ENCODE assay signal across 8 mouse cellular contexts in the genomic region with DNA sequence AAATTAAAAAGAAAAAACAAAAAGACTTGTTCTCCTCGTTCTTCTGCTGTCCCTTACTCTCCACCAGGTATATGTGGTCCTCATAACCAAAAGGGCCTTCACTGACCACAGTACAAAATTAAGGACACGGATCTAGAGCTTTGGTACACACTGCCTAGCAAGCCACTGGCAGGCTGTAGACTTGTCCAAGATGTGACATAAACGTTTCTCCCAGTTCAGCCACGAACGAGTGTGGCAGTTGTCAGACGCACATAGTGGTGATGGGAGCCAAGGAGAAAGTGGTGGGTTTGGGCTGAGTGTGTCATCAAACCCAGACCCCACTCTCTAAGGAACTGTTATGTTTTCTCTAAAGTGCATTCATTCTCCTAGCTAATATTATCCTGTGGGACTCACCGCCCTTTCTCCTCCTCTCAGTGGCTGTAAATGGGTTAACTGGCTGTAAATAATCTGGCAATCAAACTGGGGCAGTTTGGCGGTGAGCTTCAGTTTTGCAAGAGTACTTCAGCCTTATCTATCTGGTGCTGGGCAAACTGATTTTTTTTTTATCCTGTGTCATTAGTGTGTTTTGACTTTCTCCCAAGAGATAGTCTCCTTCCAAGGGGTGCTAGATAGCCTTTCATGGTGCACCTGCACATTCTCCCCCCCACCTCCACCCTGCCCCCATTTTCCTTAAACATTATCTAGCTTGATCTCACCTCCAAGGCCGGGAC. TPM values are rescaled to one million over a fixed set of nuclear protein-coding genes. Genes with fewer than 3 reads are reported as not detected.
DNase-seq lines count a peak whose midpoint lies in the region; ATAC-seq and TF ChIP-seq lines count a peak whose summit lies in the region.

No protein-coding gene starts in this region.

- H3K4me2 ChIP-seq in forebrain, embryonic 11.5 days (ENCODE audit: low read depth, low read length, severe bottlenecking) = peak overlapping the region; percentile 60
- H3K4me2 ChIP-seq in limb, embryonic 14.5 days (replicated peaks; ENCODE audit: low read depth, low read length, severe bottlenecking) = peak overlapping the region; percentile 58
- H3K4me2 ChIP-seq in myocyte (ENCODE audit: low read depth) = peak overlapping the region; percentile 94

- peak overlapping the region; percentile 39; the same call in 1 of the 2 replicates for H3K9ac ChIP-seq in forebrain, embryonic 11.5 days (ENCODE audit: low read length)
- H3K9ac ChIP-seq in limb, embryonic 14.5 days (ENCODE audit: low read depth, low read length, severe bottlenecking) = peak overlapping the region; percentile 81

- TF ChIP-seq POLR2A in limb, embryonic 14.5 days (IDR thresholded peaks at IDR 0.05; ENCODE audit: borderline replicate concordance, extremely low read depth, insufficient read depth, insufficient read length) = no peak
- TF ChIP-seq POLR2A in myocyte (IDR thresholded peaks at IDR 0.05; ENCODE audit: insufficient read length, low read depth) = no peak

- DNase-seq in heart, adult 11 months = peak; percentile 72
- no peak for DNase-seq in heart, postnatal 25 days (ENCODE audit: low spot score)
- no peak for DNase-seq in G1E (ENCODE audit: low spot score)
- no peak for DNase-seq in forebrain, embryonic 11.5 days (ENCODE audit: low spot score)
- DNase-seq in limb, embryonic 14.5 days (ENCODE audit: low spot score) = no peak
- DNase-seq in right cerebral cortex, postnatal 10 days (ENCODE audit: low spot score in 2 of 2) = no peak
- DNase-seq in urinary bladder, postnatal 10 days (ENCODE audit: low spot score) = no peak

- 18% methylated on average over 9 of the region's 9 CpGs for WGBS in forebrain, embryonic 11.5 days
- WGBS in limb, embryonic 14.5 days = 17% methylated on average over 9 of the region's 9 CpGs

- peaks cover 56% of the 10 kb centered on the region for H3K4me1 ChIP-seq in G1E (ENCODE audit: insufficient read depth, low read depth, low read length)
- peaks cover 3% of the 10 kb centered on the region; the same call in 1 of the 2 replicates for H3K4me1 ChIP-seq in forebrain, embryonic 11.5 days (replicated peaks; ENCODE audit: control insufficient read depth, insufficient read depth, low read length)
- H3K4me1 ChIP-seq in limb, embryonic 14.5 days (ENCODE audit: control insufficient read depth, insufficient read depth, low read length) = peaks cover 9% of the 10 kb centered on the region

- TF ChIP-seq CTCF in G1E (IDR thresholded peaks at IDR 0.05; ENCODE audit: low read depth, low read length) = no peak

- H3K79me2 ChIP-seq in myocyte (ENCODE audit: control insufficient read depth, insufficient read depth) = peaks cover 19% of the 10 kb centered on the region

- H3K36me3 ChIP-seq in G1E (replicated peaks) (peaks cover 30% of the 10 kb centered on the region), myocyte (ENCODE audit: control insufficient read depth, insufficient read depth) (peaks cover 14% of the 10 kb centered on the region)
- H3K36me3 ChIP-seq in forebrain, embryonic 11.5 days (ENCODE audit: control insufficient read depth, insufficient read depth, low read length) = no peaks in the 10 kb centered on the region; the same call in 1 of the 2 replicates
- peaks cover 16% of the 10 kb centered on the region for H3K36me3 ChIP-seq in limb, embryonic 14.5 days (ENCODE audit: control insufficient read depth, insufficient read depth, low read length)

- peaks cover 3% of the 10 kb centered on the region; the same call in 1 of the 2 replicates for H3K27me3 ChIP-seq in G1E (ENCODE audit: insufficient read depth, low read length)
- H3K27me3 ChIP-seq in forebrain, embryonic 11.5 days (ENCODE audit: control insufficient read depth, insufficient read depth, low read length) = no peaks in the 10 kb centered on the region
- H3K27me3 ChIP-seq in limb, embryonic 14.5 days (ENCODE audit: control insufficient read depth, insufficient read depth, low read length) = no peaks in the 10 kb centered on the region
- H3K27me3 ChIP-seq in myocyte (ENCODE audit: control insufficient read depth, insufficient read depth, insufficient read length) = peaks cover 3% of the 10 kb centered on the region

- peak overlapping the region; percentile 97 for H3ac ChIP-seq in myocyte (ENCODE audit: control insufficient read depth, insufficient read length)

- 0 out of 2 replicates have a peak, but pooled peaks have one; percentile 9 for ATAC-seq in G1E (ENCODE audit: extremely low read depth, insufficient number of reproducible peaks, low FRiP score, poor library complexity, severe bottlenecking)
- ATAC-seq in forebrain, embryonic 11.5 days (replicated peaks; ENCODE audit: low FRiP score) = no peak; the same call in 1 of the 2 replicates
- ATAC-seq in limb, embryonic 14.5 days (ENCODE audit: low FRiP score, low read depth) = peak; percentile 6

- intact Hi-C loops in heart, postnatal 25 days (cut with DNase I) = no loop called here

- peak overlapping the region; percentile 50 for H3K27ac ChIP-seq in forebrain, embryonic 11.5 days (ENCODE audit: low read depth, low read length)
- peak overlapping the region; percentile 67 for H3K27ac ChIP-seq in limb, embryonic 14.5 days (replicated peaks; ENCODE audit: low read depth, low read length)

- no peaks in the 10 kb centered on the region for H3K9me3 ChIP-seq in G1E (replicated peaks)
- H3K9me3 ChIP-seq in forebrain, embryonic 11.5 days (ENCODE audit: control insufficient read depth, low read length) = no peaks in the 10 kb centered on the region
- H3K9me3 ChIP-seq in limb, embryonic 14.5 days (ENCODE audit: control insufficient read depth, low read length) = no peaks in the 10 kb centered on the region

- peak overlapping the region; percentile 86 for H3K4me3 ChIP-seq in G1E (ENCODE audit: low read depth, low read length)
- H3K4me3 ChIP-seq in forebrain, embryonic 11.5 days (ENCODE audit: low read depth, low read length) = peak overlapping the region; percentile 97
- H3K4me3 ChIP-seq in limb, embryonic 14.5 days (replicated peaks; ENCODE audit: low read length) = peak overlapping the region; percentile 82
- peak overlapping the region; percentile 86 for H3K4me3 ChIP-seq in myocyte

TF ChIP-seq in myocyte, 11 proteins besides CTCF, POLR2A, EP300 and RAD21:
- TF ChIP-seq CEBPB (IDR thresholded peaks at IDR 0.05; ENCODE audit: insufficient read depth, poor library complexity, severe bottlenecking) = no peak
- TF ChIP-seq TCF3 (IDR thresholded peaks at IDR 0.05; ENCODE audit: insufficient read length, low read depth) = no peak
- TF ChIP-seq TCF12 (IDR thresholded peaks at IDR 0.05; ENCODE audit: insufficient read depth, poor library complexity, severe bottlenecking) = no peak

RNA-seq across cellular contexts. Expression of gene Gdf9, which starts 0.7 kb away (rescaled TPM):
- under 1 TPM; 0.22 to 0.68 TPM for total RNA-seq in heart, postnatal 25 days (2021)
- total RNA-seq in G1E (2014; fragmentation: Nextera tagmentation) (1.8 TPM in 1 of 2 replicates, not detected in the other), G1E (2017) (0.38 and 1.2 TPM in 2 replicates)
- polyA plus RNA-seq in G1E (2012) (0.10 TPM in 1 of 2 replicates, not detected in the other), myocyte (2012; fragmentation: generic; extraction: Trizol) (3.7 TPM)
- polyA plus RNA-seq in forebrain, embryonic 11.5 days (2014; fragmentation: Nextera tagmentation; extraction: Ambion mirVana) = 1.2 and 1.4 TPM in 2 replicates
- polyA plus RNA-seq in limb, embryonic 14.5 days (2012; rRNA removed) = 2.6 and 2.9 TPM in 2 replicates
- 1.8 and 2.0 TPM in 2 replicates for polyA plus RNA-seq in limb, embryonic 14.5 days (2014; fragmentation: Nextera tagmentation; extraction: Ambion mirVana)

RNA-seq across cellular contexts. Expression of gene Uqcrq, which starts 0.9 kb away (rescaled TPM):
- 1,000 to 10,000 TPM; 2,761 to 2,992 TPM for total RNA-seq in heart, postnatal 25 days (2021)
- total RNA-seq in G1E (2014; fragmentation: Nextera tagmentation) (63.3 and 67.6 TPM in 2 replicates), G1E (2017) (25.6 and 30.4 TPM in 2 replicates)
- polyA plus RNA-seq in G1E (2012) (167 and 193 TPM in 2 replicates), myocyte (2012; fragmentation: generic; extraction: Trizol) (1,153 TPM)
- polyA plus RNA-seq in forebrain, embryonic 11.5 days (2014; fragmentation: Nextera tagmentation; extraction: Ambion mirVana) = 564 and 579 TPM in 2 replicates
- polyA plus RNA-seq in limb, embryonic 14.5 days (2012; rRNA removed) = 190 and 230 TPM in 2 replicates
- polyA plus RNA-seq in limb, embryonic 14.5 days (2014; fragmentation: Nextera tagmentation; extraction: Ambion mirVana) = 490 and 554 TPM in 2 replicates

RNA-seq across cellular contexts. Expression of gene Leap2, which starts 8.5 kb away (rescaled TPM):
- not detected for total RNA-seq in heart, postnatal 25 days (2021)
- not detected in 2 replicates for total RNA-seq in G1E (2014; fragmentation: Nextera tagmentation)
- not detected in 2 replicates for total RNA-seq in G1E (2017)
- not detected in 2 replicates for polyA plus RNA-seq in G1E (2012)
- not detected in 2 replicates for polyA plus RNA-seq in forebrain, embryonic 11.5 days (2014; fragmentation: Nextera tagmentation; extraction: Ambion mirVana)
- polyA plus RNA-seq in limb, embryonic 14.5 days (2012; rRNA removed) = not detected in 2 replicates
- polyA plus RNA-seq in limb, embryonic 14.5 days (2014; fragmentation: Nextera tagmentation; extraction: Ambion mirVana) = not detected in 2 replicates
- not detected for polyA plus RNA-seq in myocyte (2012; fragmentation: generic; extraction: Trizol)

RNA-seq across cellular contexts. Expression of gene Gm10447, which starts 25.4 kb away (rescaled TPM):
- not detected for total RNA-seq in heart, postnatal 25 days (2021)
- total RNA-seq in G1E (2014; fragmentation: Nextera tagmentation) (not detected in 2 replicates), G1E (2017) (not detected in 2 replicates)
- polyA plus RNA-seq in G1E (2012) (not detected in 2 replicates), myocyte (2012; fragmentation: generic; extraction: Trizol) (0.02 TPM)
- not detected in 2 replicates for polyA plus RNA-seq in forebrain, embryonic 11.5 days (2014; fragmentation: Nextera tagmentation; extraction: Ambion mirVana)
- polyA plus RNA-seq in limb, embryonic 14.5 days (2012; rRNA removed) = 0.41 and 0.83 TPM in 2 replicates
- polyA plus RNA-seq in limb, embryonic 14.5 days (2014; fragmentation: Nextera tagmentation; extraction: Ambion mirVana) = 0.08 TPM in 1 of 2 replicates, not detected in the other

RNA-seq across cellular contexts. Expression of gene Shroom1, which starts 25.5 kb away (rescaled TPM):
- under 1 TPM; 0.49 to 0.59 TPM for total RNA-seq in heart, postnatal 25 days (2021)
- total RNA-seq in G1E (2014; fragmentation: Nextera tagmentation) (not detected in 2 replicates), G1E (2017) (0.11 TPM in 1 of 2 replicates, not detected in the other)
- polyA plus RNA-seq in G1E (2012) (not detected in 2 replicates), myocyte (2012; fragmentation: generic; extraction: Trizol) (0.88 TPM)
- 1.1 and 1.8 TPM in 2 replicates for polyA plus RNA-seq in forebrain, embryonic 11.5 days (2014; fragmentation: Nextera tagmentation; extraction: Ambion mirVana)
- polyA plus RNA-seq in limb, embryonic 14.5 days (2012; rRNA removed) = 7.1 and 9.1 TPM in 2 replicates
- polyA plus RNA-seq in limb, embryonic 14.5 days (2014; fragmentation: Nextera tagmentation; extraction: Ambion mirVana) = 3.9 and 6.2 TPM in 2 replicates
